Mouse (Mus musculus) liver, embryonic 11.5 days (tissue): ENCODE results near the gene Tmeff2. TPM values are rescaled to one million over a fixed set of nuclear protein-coding genes. Genes with fewer than 3 reads are reported as not detected.

Experiments used
- ATAC-seq: fragments of 200-750 bp; cut with Nextera tagmentation; replicated peaks from 2 replicates; pipeline ENCODE4 v1.8.0; 2017; ENCODE audit warnings: moderate number of reproducible peaks, mild to moderate bottlenecking, moderate TSS enrichment, moderate library complexity; ENCODE audit not compliant: low FRiP score
- DNase-seq: peaks from one replicate; pipeline ENCODE4 v3.0.0-alpha.2; 2017; ENCODE audit warnings: low spot score
- H3K27ac ChIP-seq: fragments of 300-500 bp; sonication (generic); 2 replicates; pipeline ENCODE4 v1.5.1; 2014; ENCODE audit warnings: mild to moderate bottlenecking, low read depth, low read length, control low read depth
- H3K27me3 ChIP-seq: fragments of 300-500 bp; sonication (generic); replicated peaks from 2 replicates; pipeline ENCODE4 v1.6.1; 2014; ENCODE audit warnings: low read length, mixed read lengths; ENCODE audit not compliant: control insufficient read depth, insufficient read depth
- H3K36me3 ChIP-seq: fragments of 300-500 bp; sonication (generic); 2 replicates; pipeline ENCODE4 v1.6.1; 2014; ENCODE audit warnings: mild to moderate bottlenecking, low read length, moderate library complexity, mixed read lengths; ENCODE audit not compliant: control insufficient read depth, insufficient read depth
- H3K4me1 ChIP-seq: fragments of 300-500 bp; sonication (generic); replicated peaks from 2 replicates; pipeline ENCODE4 v1.6.1; 2014; ENCODE audit warnings: low read length, mixed read lengths; ENCODE audit not compliant: control insufficient read depth, insufficient read depth
- H3K4me2 ChIP-seq: fragments of 300-500 bp; sonication (generic); 2 replicates; pipeline ENCODE4 v1.6.1; 2014; ENCODE audit warnings: mild to moderate bottlenecking, control low read depth, moderate library complexity
- H3K4me3 ChIP-seq: fragments of 300-500 bp; sonication (generic); 2 replicates; pipeline ENCODE4 v1.5.1; 2014; ENCODE audit warnings: low read depth, low read length, control low read depth
- H3K9ac ChIP-seq: fragments of 300-500 bp; sonication (generic); 2 replicates; pipeline ENCODE4 v1.6.1; 2014; ENCODE audit warnings: low read depth, low read length, control low read depth
- H3K9me3 ChIP-seq: fragments of 300-500 bp; sonication (generic); 2 replicates; pipeline ENCODE4 v1.6.1; 2016; ENCODE audit warnings: low read length, inconsistent platforms, mixed read lengths; ENCODE audit not compliant: control insufficient read depth
- WGBS: fragments of 180-500 bp; shearing (Covaris S2); extraction: QIAGEN DNeasy Blood & Tissue Kit; methylation state at CpG from one replicate; pipeline ENCODE4 v1.1.7; 2014; 5-methylcytosine and 5-hydroxymethylcytosine counted together
- polyA plus RNA-seq: library from polyadenylated mRNA; unstranded; fragments of >200 nt; fragmentation: Nextera tagmentation; extraction: Ambion mirVana; gene quantifications from 2 replicates; pipeline ENCODE4 v1.2.1, GENCODE M21; 2014

The Tmeff2 gene
- polyA plus RNA-seq, 1 experiment from 2014 or later, result 1.1 TPM

DNA sequence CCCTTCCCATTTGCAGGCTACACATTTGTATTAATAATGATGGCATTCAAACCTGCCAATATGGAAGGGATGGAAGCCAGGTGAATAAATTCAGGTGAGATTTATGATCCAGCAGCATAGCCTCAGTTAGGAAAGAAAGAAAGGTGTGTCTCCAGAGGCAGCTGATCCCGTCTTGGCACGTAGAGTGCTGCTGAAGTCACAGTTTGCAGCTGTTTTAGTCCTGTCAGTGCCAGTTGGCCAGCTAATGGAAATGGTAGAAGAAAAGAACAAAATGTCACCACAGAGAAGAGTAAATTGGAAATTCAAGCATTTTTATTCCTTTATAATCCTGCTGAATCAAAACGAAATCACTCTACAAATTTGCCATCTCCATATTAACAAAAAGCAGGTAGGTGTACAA is 99.3 kb downstream of the Tmeff2 start:
- no peak overlapping the region for H3K4me3 ChIP-seq
- H3K9ac ChIP-seq, result no peak overlapping the region
- DNase-seq (no peak), ATAC-seq (no peak)
- no peaks in the 10 kb centered on the region for H3K27me3 ChIP-seq
- H3K4me1 ChIP-seq, result no peaks in the 10 kb centered on the region
- no peaks in the 10 kb centered on the region for H3K36me3 ChIP-seq
- no peaks in the 10 kb centered on the region for H3K9me3 ChIP-seq
- H3K27ac ChIP-seq, result no peak overlapping the region
- no peak overlapping the region for H3K4me2 ChIP-seq
- WGBS, result 85% methylated on average over 3 of the region's 3 CpGs

GRCm38 (mm10) chr1:51008344-51008743 is 107.9 kb downstream of the Tmeff2 start:
- no peaks in the 10 kb centered on the region for H3K36me3 ChIP-seq
- H3K4me1 ChIP-seq, result no peaks in the 10 kb centered on the region
- DNase-seq (no peak), ATAC-seq (no peak)
- no peaks in the 10 kb centered on the region for H3K27me3 ChIP-seq
- no peaks in the 10 kb centered on the region for H3K9me3 ChIP-seq
- no peak overlapping the region for H3K9ac ChIP-seq
- H3K4me3 ChIP-seq, result no peak overlapping the region
- 80% methylated on average over 3 of the region's 3 CpGs for WGBS
- H3K4me2 ChIP-seq, result no peak overlapping the region
- H3K27ac ChIP-seq, result no peak overlapping the region

DNA sequence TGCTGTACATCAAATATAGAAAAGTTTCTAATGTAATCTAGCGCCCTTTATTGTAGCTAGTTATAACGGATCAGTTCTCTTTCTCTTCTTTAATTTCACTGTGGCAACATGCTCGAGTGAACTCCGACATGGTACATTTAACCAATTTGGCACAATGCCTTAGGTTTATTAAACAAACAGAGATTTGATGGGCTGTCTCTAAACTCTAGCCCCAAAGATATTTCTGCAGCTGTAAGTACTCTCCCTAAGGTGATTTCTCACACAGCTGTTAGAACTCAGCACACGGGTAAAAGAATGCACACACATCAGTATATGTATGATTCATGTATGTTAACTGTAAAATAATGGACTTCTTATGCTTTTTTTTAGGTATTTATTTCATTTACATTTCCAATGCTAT is 139.8 kb downstream of the Tmeff2 start:
- Histone ChIP-seq H3K4me1 (no peaks in the 10 kb centered on the region), H3K36me3 (no peaks in the 10 kb centered on the region), H3K27me3 (no peaks in the 10 kb centered on the region), H3K4me3 (no peak overlapping the region), H3K27ac (no peak overlapping the region), H3K4me2 (no peak overlapping the region), H3K9me3 (no peaks in the 10 kb centered on the region), H3K9ac (no peak overlapping the region)
- DNase-seq (no peak), ATAC-seq (no peak)
- 90% methylated on average over 5 of the region's 5 CpGs for WGBS

DNA sequence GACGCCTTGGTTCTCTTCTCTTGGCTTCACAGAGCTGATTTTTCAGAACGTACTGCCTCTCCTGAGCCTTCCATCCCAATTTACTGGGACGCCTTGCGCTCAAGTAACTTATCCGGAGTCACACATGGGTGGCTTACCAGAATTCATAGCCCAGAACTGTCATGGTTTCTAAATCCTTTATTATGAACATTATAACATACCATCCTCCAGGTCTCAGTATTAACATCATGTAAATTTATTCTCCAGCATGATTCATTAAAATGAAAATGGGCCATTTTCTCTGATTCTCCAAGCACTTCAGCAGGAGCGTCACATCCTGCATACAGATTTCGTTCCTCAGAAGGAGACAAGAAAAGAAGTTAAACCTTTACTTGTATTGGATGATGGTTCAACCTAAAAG is 144.4 kb downstream of the Tmeff2 start:
- Histone ChIP-seq H3K27ac (no peak overlapping the region), H3K36me3 (no peaks in the 10 kb centered on the region), H3K4me1 (no peaks in the 10 kb centered on the region), H3K4me3 (no peak overlapping the region), H3K4me2 (no peak overlapping the region), H3K27me3 (no peaks in the 10 kb centered on the region), H3K9me3 (no peaks in the 10 kb centered on the region), H3K9ac (no peak overlapping the region)
- no peak for ATAC-seq
- no peak for DNase-seq
- WGBS, result 85% methylated on average over 7 of the region's 7 CpGs

DNA sequence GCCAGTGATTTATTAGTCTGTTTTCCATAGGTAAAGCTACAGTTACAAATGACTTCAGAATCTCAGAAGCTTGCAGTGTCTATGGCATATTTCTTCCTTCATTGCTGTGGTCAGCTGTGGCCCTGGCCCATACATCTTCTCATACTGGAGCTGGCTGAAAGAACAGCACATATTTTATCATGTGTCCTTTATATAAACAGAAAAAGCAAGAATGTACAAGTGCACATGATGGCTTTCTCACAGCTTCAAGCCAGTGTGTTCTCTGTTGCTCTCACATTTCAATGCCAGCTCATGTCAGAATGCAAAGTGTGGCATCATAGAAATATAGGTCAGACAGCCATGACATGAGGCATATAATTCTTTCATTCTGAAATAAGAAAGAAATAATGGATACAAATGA is 164.1 kb downstream of the Tmeff2 start:
- no peak for DNase-seq
- no peak overlapping the region for H3K9ac ChIP-seq
- no peaks in the 10 kb centered on the region for H3K4me1 ChIP-seq
- no peak overlapping the region for H3K27ac ChIP-seq
- no peak overlapping the region for H3K4me2 ChIP-seq
- H3K27me3 ChIP-seq, result no peaks in the 10 kb centered on the region
- H3K4me3 ChIP-seq, result no peak overlapping the region
- no peaks in the 10 kb centered on the region for H3K36me3 ChIP-seq
- ATAC-seq, result no peak
- no peaks in the 10 kb centered on the region for H3K9me3 ChIP-seq

DNA sequence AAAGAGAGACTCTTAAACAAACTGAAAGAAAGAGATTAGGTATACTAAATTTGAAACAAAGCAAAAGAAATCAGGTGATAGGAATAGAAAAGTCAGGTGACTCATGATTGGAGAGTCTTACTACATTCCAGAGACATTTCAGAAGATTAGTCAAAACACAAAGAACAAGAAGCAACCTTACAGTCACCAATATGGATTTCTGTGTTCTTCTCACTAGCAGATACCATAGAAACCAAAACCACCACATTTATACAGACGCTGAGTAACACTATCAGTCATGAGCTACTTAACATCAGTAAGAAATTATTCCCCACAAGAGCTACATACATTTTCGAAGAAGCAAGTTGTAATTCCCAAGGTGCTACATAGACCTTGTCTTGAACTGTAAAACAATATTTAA is 165.2 kb downstream of the Tmeff2 start:
- no peak overlapping the region for H3K4me2 ChIP-seq
- no peak for ATAC-seq
- no peak for DNase-seq
- no peak overlapping the region for H3K27ac ChIP-seq
- H3K9ac ChIP-seq, result no peak overlapping the region
- WGBS, result 86% methylated on average over 2 of the region's 2 CpGs
- H3K36me3 ChIP-seq, result no peaks in the 10 kb centered on the region
- H3K27me3 ChIP-seq, result no peaks in the 10 kb centered on the region
- H3K4me1 ChIP-seq, result no peaks in the 10 kb centered on the region
- no peak overlapping the region for H3K4me3 ChIP-seq
- no peaks in the 10 kb centered on the region for H3K9me3 ChIP-seq

GRCm38 (mm10) chr1:51068814-51069213 is 168.4 kb downstream of the Tmeff2 start:
- WGBS, result 72% methylated on average over 3 of the region's 3 CpGs
- Histone ChIP-seq H3K9me3 (no peaks in the 10 kb centered on the region), H3K27me3 (no peaks in the 10 kb centered on the region), H3K36me3 (no peaks in the 10 kb centered on the region), H3K4me3 (no peak overlapping the region), H3K4me2 (no peak overlapping the region), H3K4me1 (no peaks in the 10 kb centered on the region), H3K27ac (no peak overlapping the region), H3K9ac (no peak overlapping the region)
- DNase-seq, result no peak
- no peak for ATAC-seq

DNA sequence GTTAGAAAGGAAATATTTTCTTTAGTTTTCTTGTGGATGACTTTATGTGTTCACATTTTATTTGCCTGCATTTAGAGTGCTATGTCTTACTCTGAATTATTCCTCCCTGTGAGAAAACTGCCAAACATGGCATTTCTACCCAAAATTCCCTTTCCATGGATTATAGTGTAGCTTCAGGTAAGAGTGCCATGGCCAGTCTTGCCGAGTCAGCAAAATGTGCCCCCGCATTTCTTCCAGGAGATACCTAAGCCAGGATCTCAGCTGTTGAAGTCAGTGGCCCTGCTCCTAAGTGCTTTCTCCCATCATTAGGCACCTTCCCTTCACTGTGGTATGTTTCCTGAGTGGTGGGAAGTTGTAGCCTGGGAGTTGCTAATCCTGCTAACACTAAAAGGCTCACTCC is 168.8 kb downstream of the Tmeff2 start:
- H3K27ac ChIP-seq, result no peak overlapping the region
- no peaks in the 10 kb centered on the region for H3K36me3 ChIP-seq
- 72% methylated on average over 2 of the region's 2 CpGs for WGBS
- no peak overlapping the region for H3K4me2 ChIP-seq
- no peaks in the 10 kb centered on the region for H3K9me3 ChIP-seq
- no peak for DNase-seq
- H3K27me3 ChIP-seq, result no peaks in the 10 kb centered on the region
- ATAC-seq, result no peak
- no peak overlapping the region for H3K9ac ChIP-seq
- H3K4me1 ChIP-seq, result no peaks in the 10 kb centered on the region
- no peak overlapping the region for H3K4me3 ChIP-seq

DNA sequence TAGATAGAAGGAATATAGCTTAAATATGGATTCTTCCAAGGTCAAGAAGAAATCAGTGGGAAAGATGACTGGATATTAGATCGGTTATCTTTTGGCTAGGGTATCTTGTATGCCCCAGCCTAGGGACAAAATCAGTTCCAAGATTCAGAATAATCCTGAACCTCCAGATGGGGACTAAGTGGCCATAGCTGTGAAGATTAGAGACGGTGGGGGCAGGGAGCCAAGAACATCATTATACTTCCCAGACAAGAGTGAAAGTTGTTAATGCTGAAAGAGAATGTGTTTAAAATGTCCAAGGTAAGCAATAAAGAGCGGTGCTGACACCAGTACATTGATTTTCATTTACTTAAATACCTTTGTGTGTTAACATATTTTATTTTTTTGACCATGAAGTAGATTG is 173.6 kb downstream of the Tmeff2 start:
- Histone ChIP-seq H3K27ac (no peak overlapping the region), H3K9me3 (no peaks in the 10 kb centered on the region), H3K36me3 (no peaks in the 10 kb centered on the region), H3K4me3 (no peak overlapping the region), H3K27me3 (no peaks in the 10 kb centered on the region), H3K4me1 (no peaks in the 10 kb centered on the region), H3K9ac (no peak overlapping the region), H3K4me2 (no peak overlapping the region)
- DNase-seq (no peak), ATAC-seq (no peak)
- 81% methylated on average over 3 of the region's 3 CpGs for WGBS
